Mouse (Mus musculus): ENCODE data around the gene Clrn2. TPM values are rescaled to one million over a fixed set of nuclear protein-coding genes. Genes with fewer than 3 reads are reported as not detected.

The Clrn2 gene
- not detected in 2 replicates for polyA plus RNA-seq (2015; fragmentation: Nextera tagmentation; extraction: Ambion mirVana)

GRCm38 (mm10) chr5:45453451-45453850, at the start of gene Clrn2:
TSS of gene Clrn2 (plus strand) at chr5:45453751.
- ATAC-seq (replicated peaks; ENCODE audit: low FRiP score, low read depth): no peak
- Histone ChIP-seq H3K36me3 (ENCODE audit: insufficient read depth, low read length) (no peaks in the 10 kb centered on the region), H3K27me3 (ENCODE audit: insufficient read depth, low read length) (no peaks in the 10 kb centered on the region), H3K4me1 (replicated peaks; ENCODE audit: insufficient read depth, low read length) (peaks cover 8% of the 10 kb centered on the region; the same call in 1 of the 2 replicates), H3K4me3 (replicated peaks; ENCODE audit: low read depth, low read length) (no peak within 1 kb of the TSS), H3K27ac (no peak within 1 kb of the TSS), H3K9me3 (replicated peaks; ENCODE audit: low read length) (no peaks in the 10 kb centered on the region), H3K4me2 (ENCODE audit: low read length) (no peak within 1 kb of the TSS), H3K9ac (ENCODE audit: low read depth, low read length) (no peak within 1 kb of the TSS)
- peak; percentile 17 for DNase-seq (ENCODE audit: low spot score)
- TF ChIP-seq CTCF (IDR thresholded peaks at IDR 0.05; ENCODE audit: low read depth): no peak
- 44% methylated on average over 6 of the region's 6 CpGs for WGBS

- Histone ChIP-seq H3K27ac (no peak overlapping the region), H3K36me3 (ENCODE audit: insufficient read depth, low read length) (no peaks in the 10 kb centered on the region), H3K4me1 (replicated peaks; ENCODE audit: insufficient read depth, low read length) (no peaks in the 10 kb centered on the region), H3K9ac (ENCODE audit: low read depth, low read length) (no peak overlapping the region), H3K27me3 (ENCODE audit: insufficient read depth, low read length) (no peaks in the 10 kb centered on the region), H3K4me2 (ENCODE audit: low read length) (no peak overlapping the region), H3K9me3 (replicated peaks; ENCODE audit: low read length) (no peaks in the 10 kb centered on the region), H3K4me3 (replicated peaks; ENCODE audit: low read depth, low read length) (no peak overlapping the region)
- DNase-seq (ENCODE audit: low spot score) (no peak), ATAC-seq (replicated peaks; ENCODE audit: low FRiP score, low read depth) (no peak)
- 80% methylated on average over 2 of the region's 2 CpGs for WGBS
- TF ChIP-seq CTCF (IDR thresholded peaks at IDR 0.05; ENCODE audit: low read depth): no peak
Observed at GRCm38 (mm10) chr5:45406129-45406528, 47.4 kb upstream of the Clrn2 start.

- no peak for DNase-seq (ENCODE audit: low spot score)
- TF ChIP-seq CTCF (IDR thresholded peaks at IDR 0.05; ENCODE audit: low read depth): no peak
- Histone ChIP-seq H3K4me3 (replicated peaks; ENCODE audit: low read depth, low read length) (no peak overlapping the region), H3K27me3 (ENCODE audit: insufficient read depth, low read length) (no peaks in the 10 kb centered on the region), H3K4me1 (replicated peaks; ENCODE audit: insufficient read depth, low read length) (no peaks in the 10 kb centered on the region), H3K4me2 (ENCODE audit: low read length) (no peak overlapping the region), H3K9me3 (replicated peaks; ENCODE audit: low read length) (no peaks in the 10 kb centered on the region), H3K27ac (no peak overlapping the region), H3K36me3 (ENCODE audit: insufficient read depth, low read length) (no peaks in the 10 kb centered on the region), H3K9ac (ENCODE audit: low read depth, low read length) (no peak overlapping the region)
- WGBS: 97% methylated on average over 3 of the region's 3 CpGs
- ATAC-seq (replicated peaks; ENCODE audit: low FRiP score, low read depth): no peak
Observed at GRCm38 (mm10) chr5:45416478-45416877, 37.1 kb upstream of the Clrn2 start.

GRCm38 (mm10) chr5:45417859-45418443, 35.6 kb upstream of the Clrn2 start:
- DNase-seq (ENCODE audit: low spot score): no peak
- Histone ChIP-seq H3K4me1 (replicated peaks; ENCODE audit: insufficient read depth, low read length) (no peaks in the 10 kb centered on the region), H3K27ac (no peak overlapping the region), H3K4me2 (ENCODE audit: low read length) (no peak overlapping the region), H3K4me3 (replicated peaks; ENCODE audit: low read depth, low read length) (no peak overlapping the region), H3K36me3 (ENCODE audit: insufficient read depth, low read length) (no peaks in the 10 kb centered on the region), H3K9ac (ENCODE audit: low read depth, low read length) (no peak overlapping the region), H3K9me3 (replicated peaks; ENCODE audit: low read length) (no peaks in the 10 kb centered on the region), H3K27me3 (ENCODE audit: insufficient read depth, low read length) (no peaks in the 10 kb centered on the region)
- ATAC-seq (replicated peaks; ENCODE audit: low FRiP score, low read depth): no peak
- TF ChIP-seq CTCF (IDR thresholded peaks at IDR 0.05; ENCODE audit: low read depth): no peak
- WGBS: 71% methylated on average over 3 of the region's 3 CpGs

DNA sequence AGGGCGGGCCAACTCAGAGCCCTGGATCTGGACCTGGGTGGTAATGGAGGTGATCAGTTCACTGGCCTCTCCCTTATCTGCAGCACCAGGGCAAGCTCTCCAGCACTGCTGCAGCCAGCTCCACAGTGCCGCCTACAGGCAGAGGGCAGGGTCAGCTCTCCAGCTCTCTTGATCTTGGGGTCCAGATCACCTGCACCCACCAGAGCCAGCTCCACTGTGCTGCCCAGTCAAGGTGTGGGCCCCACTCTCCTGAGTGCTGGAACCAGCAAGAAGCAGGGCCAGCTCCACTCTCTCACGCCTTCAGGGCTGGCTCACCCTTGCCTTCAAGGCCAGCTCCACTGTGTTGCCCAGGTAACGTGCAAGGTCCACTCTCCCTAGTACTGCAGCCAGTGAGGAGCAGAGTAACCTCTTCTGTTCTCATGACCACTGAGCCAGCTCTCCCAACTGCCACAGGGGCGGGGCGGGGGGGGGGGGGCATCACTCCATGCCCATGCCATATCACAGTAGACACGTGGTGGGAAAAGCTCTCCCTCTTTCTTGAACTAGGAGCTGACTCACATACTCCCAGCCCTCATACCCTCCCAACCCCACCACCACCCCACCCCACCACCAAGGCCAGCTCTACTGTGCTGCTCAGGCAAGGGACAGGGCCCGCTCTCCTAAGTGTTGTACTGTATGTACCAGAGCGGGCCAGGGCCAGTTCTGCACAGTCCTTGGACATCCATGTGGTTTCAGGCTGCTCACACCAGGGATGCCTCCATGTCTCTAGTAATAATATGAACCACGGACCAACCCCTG, 33.5 kb upstream of the Clrn2 start:
- peak; percentile 67 for TF ChIP-seq CTCF (IDR thresholded peaks at IDR 0.05; ENCODE audit: low read depth)
- DNase-seq (ENCODE audit: low spot score): no peak

DNA sequence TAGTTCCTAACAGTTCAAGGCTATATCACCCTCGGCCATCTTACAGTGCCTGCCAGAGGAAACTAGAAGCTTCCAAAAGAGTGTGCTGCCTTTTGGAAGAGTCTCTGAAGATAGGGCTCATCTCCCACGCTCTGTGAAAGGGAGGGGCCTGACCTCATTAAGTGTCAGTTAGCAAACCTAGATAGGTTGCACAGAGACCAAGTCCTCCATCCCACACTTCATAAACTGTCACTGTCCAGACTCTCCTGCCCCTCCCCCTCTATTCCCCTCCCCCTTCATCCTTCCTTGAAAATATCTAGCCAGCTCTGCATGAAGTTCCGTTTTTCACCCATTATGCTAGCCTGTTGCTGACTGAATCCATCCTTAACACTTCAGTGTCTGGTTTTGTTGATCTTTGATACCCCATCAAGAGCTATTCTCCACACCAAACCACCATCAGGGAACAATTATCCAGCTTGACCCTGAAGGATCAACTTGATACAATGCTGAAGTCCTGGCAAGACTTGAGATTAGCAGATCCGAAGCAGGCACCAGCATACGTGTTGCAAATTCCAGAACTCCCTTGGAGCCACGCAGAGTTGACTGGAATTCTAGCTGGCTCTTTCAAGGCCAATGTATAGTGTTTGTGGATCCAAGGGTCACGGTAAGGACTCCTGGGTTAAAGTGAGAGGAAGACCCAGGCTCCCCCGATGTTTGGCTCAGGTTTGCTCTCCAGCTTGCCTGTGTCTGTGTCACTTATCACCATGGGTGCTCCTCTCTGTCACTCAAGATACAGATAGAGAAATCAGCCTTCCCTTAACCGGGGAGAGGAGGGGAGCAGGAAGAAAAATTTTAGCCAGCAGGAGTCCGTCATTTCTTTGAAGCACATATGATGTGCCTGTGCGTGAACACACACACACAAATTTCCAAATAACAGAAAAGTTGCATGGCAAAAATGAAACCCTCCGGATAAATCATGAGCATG, 31.4 kb upstream of the Clrn2 start:
- Histone ChIP-seq H3K9me3 (replicated peaks; ENCODE audit: low read length) (no peaks in the 10 kb centered on the region), H3K27ac (no peak overlapping the region), H3K9ac (ENCODE audit: low read depth, low read length) (no peak overlapping the region), H3K36me3 (ENCODE audit: insufficient read depth, low read length) (no peaks in the 10 kb centered on the region), H3K4me2 (ENCODE audit: low read length) (no peak overlapping the region), H3K4me3 (replicated peaks; ENCODE audit: low read depth, low read length) (no peak overlapping the region), H3K4me1 (replicated peaks; ENCODE audit: insufficient read depth, low read length) (no peaks in the 10 kb centered on the region), H3K27me3 (ENCODE audit: insufficient read depth, low read length) (no peaks in the 10 kb centered on the region)
- TF ChIP-seq CTCF (IDR thresholded peaks at IDR 0.05; ENCODE audit: low read depth): no peak
- no peak for ATAC-seq (replicated peaks; ENCODE audit: low FRiP score, low read depth)
- 68% methylated on average over 12 of the region's 12 CpGs for WGBS
- DNase-seq (ENCODE audit: low spot score): no peak

More for the DNA sequence above, 33.5 kb upstream of the Clrn2 start:
- H3K27me3 ChIP-seq (ENCODE audit: insufficient read depth, low read length): no peaks in the 10 kb centered on the region
- no peak overlapping the region for H3K4me3 ChIP-seq (replicated peaks; ENCODE audit: low read depth, low read length)
- no peaks in the 10 kb centered on the region for H3K4me1 ChIP-seq (replicated peaks; ENCODE audit: insufficient read depth, low read length)
- peak; percentile 93 for ATAC-seq (replicated peaks; ENCODE audit: low FRiP score, low read depth)
- no peaks in the 10 kb centered on the region for H3K36me3 ChIP-seq (ENCODE audit: insufficient read depth, low read length)
- WGBS: 88% methylated on average over 10 of the region's 10 CpGs
- H3K9ac ChIP-seq (ENCODE audit: low read depth, low read length): no peak overlapping the region
- H3K27ac ChIP-seq: no peak overlapping the region
- no peaks in the 10 kb centered on the region for H3K9me3 ChIP-seq (replicated peaks; ENCODE audit: low read length)
- H3K4me2 ChIP-seq (ENCODE audit: low read length): no peak overlapping the region
